Mouse (Mus musculus): ENCODE results near the gene Rad51b. TPM values are rescaled to one million over a fixed set of nuclear protein-coding genes. Genes with fewer than 3 reads are reported as not detected.

Rad51b gene
- polyA plus RNA-seq, 1 experiment: 13.8 TPM

GRCm38 (mm10) chr12:79827233-79827692 lies 530.2 kb downstream of the Rad51b start:
- no peak overlapping the region for H3K27ac ChIP-seq (ENCODE audit: insufficient read depth, low read length)
- no peaks in the 10 kb centered on the region for H3K9me3 ChIP-seq (replicated peaks; ENCODE audit: control insufficient read depth, insufficient read depth, low read length, poor library complexity, severe bottlenecking)
- H3K4me1 ChIP-seq (ENCODE audit: control insufficient read depth, insufficient read depth, low read length): no peaks in the 10 kb centered on the region

GRCm38 (mm10) chr12:79827735-79828134 lies 530.7 kb downstream of the Rad51b start:
- no peaks in the 10 kb centered on the region for H3K36me3 ChIP-seq (ENCODE audit: control insufficient read depth, insufficient read depth, low read length, poor library complexity, severe bottlenecking)
- no peaks in the 10 kb centered on the region for H3K4me1 ChIP-seq (ENCODE audit: control insufficient read depth, insufficient read depth, low read length)
- no peaks in the 10 kb centered on the region for H3K27me3 ChIP-seq (ENCODE audit: control insufficient read depth, insufficient read depth, low read length, poor library complexity, severe bottlenecking)
- H3K27ac ChIP-seq (ENCODE audit: insufficient read depth, low read length): no peak overlapping the region
- H3K9me3 ChIP-seq (replicated peaks; ENCODE audit: control insufficient read depth, insufficient read depth, low read length, poor library complexity, severe bottlenecking): no peaks in the 10 kb centered on the region
- H3K9ac ChIP-seq (ENCODE audit: low read depth, poor library complexity, severe bottlenecking): no peak overlapping the region
- TF ChIP-seq POLR2A (IDR thresholded peaks at IDR 0.05; ENCODE audit: insufficient read depth, low read length) (no peak), CTCF (IDR thresholded peaks at IDR 0.05; ENCODE audit: low read depth, low read length) (no peak), EP300 (IDR thresholded peaks at IDR 0.05; ENCODE audit: insufficient read depth, low read depth, low read length) (no peak)
- no peak overlapping the region for H3K4me3 ChIP-seq (ENCODE audit: low read depth, low read length)

More at GRCm38 (mm10) chr12:79827233-79827692, 530.2 kb downstream of the Rad51b start:
- TF ChIP-seq CTCF (IDR thresholded peaks at IDR 0.05; ENCODE audit: low read depth, low read length) (no peak), EP300 (IDR thresholded peaks at IDR 0.05; ENCODE audit: insufficient read depth, low read depth, low read length) (no peak), POLR2A (IDR thresholded peaks at IDR 0.05; ENCODE audit: insufficient read depth, low read length) (no peak)
- H3K4me3 ChIP-seq (ENCODE audit: low read depth, low read length): no peak overlapping the region
- no peaks in the 10 kb centered on the region for H3K27me3 ChIP-seq (ENCODE audit: control insufficient read depth, insufficient read depth, low read length, poor library complexity, severe bottlenecking)
- H3K9ac ChIP-seq (ENCODE audit: low read depth, poor library complexity, severe bottlenecking): no peak overlapping the region
- H3K36me3 ChIP-seq (ENCODE audit: control insufficient read depth, insufficient read depth, low read length, poor library complexity, severe bottlenecking): no peaks in the 10 kb centered on the region

GRCm38 (mm10) chr12:79830686-79831085 lies 533.6 kb downstream of the Rad51b start:
- Histone ChIP-seq H3K27ac (ENCODE audit: insufficient read depth, low read length) (no peak overlapping the region), H3K4me1 (ENCODE audit: control insufficient read depth, insufficient read depth, low read length) (no peaks in the 10 kb centered on the region)

GRCm38 (mm10) chr12:79832611-79833010 lies 535.5 kb downstream of the Rad51b start:
- Histone ChIP-seq H3K9me3 (replicated peaks; ENCODE audit: control insufficient read depth, insufficient read depth, low read length, poor library complexity, severe bottlenecking) (no peaks in the 10 kb centered on the region; the same call in 1 of the 2 replicates), H3K27me3 (ENCODE audit: control insufficient read depth, insufficient read depth, low read length, poor library complexity, severe bottlenecking) (no peaks in the 10 kb centered on the region), H3K27ac (ENCODE audit: insufficient read depth, low read length) (no peak overlapping the region)

More at GRCm38 (mm10) chr12:79830686-79831085, 533.6 kb downstream of the Rad51b start:
- TF ChIP-seq POLR2A (IDR thresholded peaks at IDR 0.05; ENCODE audit: insufficient read depth, low read length) (no peak), EP300 (IDR thresholded peaks at IDR 0.05; ENCODE audit: insufficient read depth, low read depth, low read length) (no peak), CTCF (IDR thresholded peaks at IDR 0.05; ENCODE audit: low read depth, low read length) (no peak)
- Histone ChIP-seq H3K36me3 (ENCODE audit: control insufficient read depth, insufficient read depth, low read length, poor library complexity, severe bottlenecking) (no peaks in the 10 kb centered on the region), H3K9ac (ENCODE audit: low read depth, poor library complexity, severe bottlenecking) (no peak overlapping the region), H3K4me3 (ENCODE audit: low read depth, low read length) (no peak overlapping the region), H3K27me3 (ENCODE audit: control insufficient read depth, insufficient read depth, low read length, poor library complexity, severe bottlenecking) (no peaks in the 10 kb centered on the region), H3K9me3 (replicated peaks; ENCODE audit: control insufficient read depth, insufficient read depth, low read length, poor library complexity, severe bottlenecking) (no peaks in the 10 kb centered on the region)

GRCm38 (mm10) chr12:79835521-79835920 lies 538.4 kb downstream of the Rad51b start:
- no peak overlapping the region for H3K9ac ChIP-seq (ENCODE audit: low read depth, poor library complexity, severe bottlenecking)
- no peak overlapping the region for H3K4me3 ChIP-seq (ENCODE audit: low read depth, low read length)
- no peaks in the 10 kb centered on the region for H3K27me3 ChIP-seq (ENCODE audit: control insufficient read depth, insufficient read depth, low read length, poor library complexity, severe bottlenecking)
- TF ChIP-seq EP300 (IDR thresholded peaks at IDR 0.05; ENCODE audit: insufficient read depth, low read depth, low read length) (no peak), CTCF (IDR thresholded peaks at IDR 0.05; ENCODE audit: low read depth, low read length) (no peak), POLR2A (IDR thresholded peaks at IDR 0.05; ENCODE audit: insufficient read depth, low read length) (no peak)
- no peaks in the 10 kb centered on the region for H3K36me3 ChIP-seq (ENCODE audit: control insufficient read depth, insufficient read depth, low read length, poor library complexity, severe bottlenecking)
- H3K4me1 ChIP-seq (ENCODE audit: control insufficient read depth, insufficient read depth, low read length): peaks cover 1% of the 10 kb centered on the region
- no peak overlapping the region for H3K27ac ChIP-seq (ENCODE audit: insufficient read depth, low read length)
- H3K9me3 ChIP-seq (replicated peaks; ENCODE audit: control insufficient read depth, insufficient read depth, low read length, poor library complexity, severe bottlenecking): no peaks in the 10 kb centered on the region; the same call in 1 of the 2 replicates

More at GRCm38 (mm10) chr12:79832611-79833010, 535.5 kb downstream of the Rad51b start:
- Histone ChIP-seq H3K36me3 (ENCODE audit: control insufficient read depth, insufficient read depth, low read length, poor library complexity, severe bottlenecking) (no peaks in the 10 kb centered on the region), H3K4me3 (ENCODE audit: low read depth, low read length) (no peak overlapping the region), H3K9ac (ENCODE audit: low read depth, poor library complexity, severe bottlenecking) (no peak overlapping the region), H3K4me1 (ENCODE audit: control insufficient read depth, insufficient read depth, low read length) (no peaks in the 10 kb centered on the region)
- TF ChIP-seq EP300 (IDR thresholded peaks at IDR 0.05; ENCODE audit: insufficient read depth, low read depth, low read length) (no peak), POLR2A (IDR thresholded peaks at IDR 0.05; ENCODE audit: insufficient read depth, low read length) (no peak), CTCF (IDR thresholded peaks at IDR 0.05; ENCODE audit: low read depth, low read length) (no peak)

GRCm38 (mm10) chr12:79838181-79838961 lies 541.3 kb downstream of the Rad51b start:
- Histone ChIP-seq H3K4me1 (ENCODE audit: control insufficient read depth, insufficient read depth, low read length) (peaks cover 1% of the 10 kb centered on the region), H3K27ac (ENCODE audit: insufficient read depth, low read length) (no peak overlapping the region), H3K9ac (ENCODE audit: low read depth, poor library complexity, severe bottlenecking) (no peak overlapping the region)

More at GRCm38 (mm10) chr12:79838181-79838961, 541.3 kb downstream of the Rad51b start:
- Histone ChIP-seq H3K27me3 (ENCODE audit: control insufficient read depth, insufficient read depth, low read length, poor library complexity, severe bottlenecking) (no peaks in the 10 kb centered on the region), H3K36me3 (ENCODE audit: control insufficient read depth, insufficient read depth, low read length, poor library complexity, severe bottlenecking) (no peaks in the 10 kb centered on the region), H3K4me3 (ENCODE audit: low read depth, low read length) (no peak overlapping the region), H3K9me3 (replicated peaks; ENCODE audit: control insufficient read depth, insufficient read depth, low read length, poor library complexity, severe bottlenecking) (no peaks in the 10 kb centered on the region; the same call in 1 of the 2 replicates)
- TF ChIP-seq CTCF (IDR thresholded peaks at IDR 0.05; ENCODE audit: low read depth, low read length) (no peak), EP300 (IDR thresholded peaks at IDR 0.05; ENCODE audit: insufficient read depth, low read depth, low read length) (no peak)
